Mouse (Mus musculus) megakaryocyte, embryonic 14.5 days (primary cell): ENCODE data around the gene Entpd5.

Experiments
- FLI1 ChIP-seq: IDR thresholded peaks from 2 replicates; pipeline ENCODE4 v1.6.1; 2012; ENCODE audit warnings: low read length, inconsistent platforms, mixed read lengths
- GATA1 ChIP-seq: IDR thresholded peaks from 3 replicates; pipeline ENCODE4 v1.6.1; 2012; ENCODE audit warnings: mixed read lengths, low read length, inconsistent platforms, borderline replicate concordance

- no peak for TF ChIP-seq GATA1
- TF ChIP-seq FLI1 = no peak
Observed at GRCm38 (mm10) chr12:84364291-84364690, 44.5 kb downstream of the Entpd5 start.
